Mouse (Mus musculus) testis, adult 2 months (tissue): ENCODE results near the gene Tet2. TPM values are rescaled to one million over a fixed set of nuclear protein-coding genes. Genes with fewer than 3 reads are reported as not detected.

Source experiments
- H3K27ac ChIP-seq: fragments of 200-500 bp; 2 replicates; pipeline ENCODE4 v1.5.1; 2012; ENCODE audit warnings: low read depth, low read length; ENCODE audit not compliant: control insufficient read depth, insufficient read depth
- H3K27me3 ChIP-seq: fragments of 200-500 bp; 2 replicates; pipeline ENCODE4 v1.6.1; 2012; ENCODE audit warnings: mild to moderate bottlenecking, low read length, moderate library complexity; ENCODE audit not compliant: control insufficient read depth, insufficient read depth
- H3K36me3 ChIP-seq: fragments of 200-500 bp; 2 replicates; pipeline ENCODE4 v1.6.1; 2012; ENCODE audit warnings: mild to moderate bottlenecking, low read length; ENCODE audit not compliant: control insufficient read depth, insufficient read depth
- H3K4me1 ChIP-seq: fragments of 200-500 bp; 2 replicates; pipeline ENCODE4 v1.6.1; 2012; ENCODE audit warnings: low read length; ENCODE audit not compliant: control insufficient read depth, insufficient read depth
- H3K4me3 ChIP-seq: fragments of 200-500 bp; 2 replicates; pipeline ENCODE4 v1.5.1; 2012; ENCODE audit warnings: low read depth, mild to moderate bottlenecking, low read length, moderate library complexity, mixed read lengths; ENCODE audit not compliant: control insufficient read depth
- CTCF ChIP-seq: fragments of 200-500 bp; IDR thresholded peaks from 2 replicates; pipeline ENCODE4 v1.5.1; 2012; ENCODE audit warnings: low read depth, mild to moderate bottlenecking, inconsistent platforms, low read length, moderate library complexity; ENCODE audit not compliant: control insufficient read depth, insufficient read depth, insufficient replicate concordance
- POLR2A ChIP-seq: fragments of 200-500 bp; IDR thresholded peaks from 2 replicates; pipeline ENCODE4 v1.6.1; 2012; ENCODE audit warnings: low read depth, mild to moderate bottlenecking, inconsistent platforms, low read length, moderate library complexity; ENCODE audit not compliant: control insufficient read depth
- polyA plus RNA-seq: library from polyadenylated mRNA; depleted of rRNA; stranded (reverse); fragments of >200 nt; gene quantifications from 2 replicates; pipeline ENCODE4 v1.2.3, GENCODE M21; 2012

The Tet2 gene
- polyA plus RNA-seq, 1 experiment = 1.5 TPM

DNA sequence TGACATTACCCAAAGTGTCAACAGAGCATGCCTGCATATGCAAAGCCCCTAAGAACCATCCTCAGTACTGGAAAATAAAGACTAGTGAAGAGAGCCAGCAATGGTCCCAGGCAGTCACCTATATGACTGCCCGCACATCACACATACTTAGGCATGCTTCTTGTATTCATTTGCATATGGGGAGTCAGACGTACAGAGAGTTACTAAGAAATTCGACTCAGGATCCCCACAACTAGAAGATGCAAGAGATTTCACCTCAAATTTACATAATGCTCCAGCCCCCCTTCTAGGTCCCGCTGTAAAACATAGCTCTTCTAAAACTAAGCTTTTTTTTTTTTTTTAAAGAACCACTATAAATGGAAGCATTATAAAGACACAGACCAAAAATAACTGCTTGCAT, 36.6 kb upstream of the Tet2 start:
- Histone ChIP-seq H3K27me3 (no peaks in the 10 kb centered on the region), H3K4me1 (no peaks in the 10 kb centered on the region), H3K4me3 (no peak overlapping the region), H3K36me3 (no peaks in the 10 kb centered on the region), H3K27ac (no peak overlapping the region)
- TF ChIP-seq POLR2A = no peak
- no peak for TF ChIP-seq CTCF

DNA sequence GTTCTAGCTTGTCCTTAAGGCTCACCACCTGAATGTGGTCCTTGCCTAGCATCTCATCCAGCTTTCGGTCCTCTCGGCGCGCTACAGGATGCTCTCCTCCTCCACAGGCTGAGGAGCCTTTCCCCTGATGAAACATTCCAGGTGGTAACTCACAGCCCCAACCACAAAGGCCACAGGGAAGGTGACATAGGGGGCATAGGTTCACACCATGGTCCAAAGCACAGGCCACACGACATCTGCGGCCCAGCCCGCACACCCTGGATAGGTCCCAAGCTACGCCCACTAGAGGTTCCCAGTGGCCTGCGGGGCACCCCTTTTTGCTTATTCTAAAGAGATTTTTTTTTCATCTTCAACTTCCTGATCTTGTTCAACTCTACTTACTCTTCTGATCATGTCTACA, 34.7 kb upstream of the Tet2 start:
- Histone ChIP-seq H3K27ac (no peak overlapping the region), H3K4me1 (no peaks in the 10 kb centered on the region), H3K27me3 (no peaks in the 10 kb centered on the region), H3K4me3 (no peak overlapping the region), H3K36me3 (no peaks in the 10 kb centered on the region)
- TF ChIP-seq CTCF (no peak), POLR2A (no peak)

DNA sequence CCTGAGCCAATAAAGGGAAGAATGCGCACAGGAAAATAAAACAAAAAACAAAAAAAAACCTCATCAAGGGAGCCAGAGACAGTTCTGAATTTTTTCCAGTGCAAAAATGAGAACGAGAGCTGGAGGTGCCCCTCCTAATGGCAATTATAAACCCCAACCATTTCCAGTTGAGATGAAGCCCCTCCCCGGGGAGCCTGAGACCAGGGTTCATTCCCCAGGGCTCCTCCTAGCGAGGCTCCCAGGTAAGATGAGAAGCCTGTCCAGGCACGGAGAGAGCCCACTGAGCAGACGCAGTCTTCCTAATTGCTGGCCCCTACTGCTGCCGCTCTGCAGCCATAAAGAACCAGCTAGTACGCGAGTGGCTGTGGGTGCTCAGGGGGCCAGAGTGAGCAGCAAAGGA, 34.2 kb upstream of the Tet2 start:
- Histone ChIP-seq H3K4me1 (no peaks in the 10 kb centered on the region), H3K27me3 (no peaks in the 10 kb centered on the region), H3K4me3 (no peak overlapping the region)

DNA sequence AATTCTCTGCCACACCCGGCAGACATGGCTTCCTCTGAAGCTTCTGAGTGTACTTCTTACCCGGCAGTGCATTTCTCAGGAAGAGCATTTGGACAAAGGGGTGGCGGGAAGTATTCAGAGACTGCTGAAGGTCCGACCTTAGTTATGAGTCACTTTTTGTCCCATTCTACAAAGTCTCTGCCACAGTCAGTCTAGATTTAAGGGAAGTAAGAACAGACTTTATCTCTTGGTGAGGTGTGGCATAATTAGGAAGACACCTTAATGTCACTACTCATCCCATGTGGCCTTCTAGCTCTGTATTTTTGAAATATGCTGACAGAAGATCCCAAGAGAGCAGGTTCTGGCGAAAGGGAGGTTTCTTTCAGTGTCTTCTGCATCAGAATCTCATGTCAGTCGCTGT, 30.0 kb upstream of the Tet2 start:
- Histone ChIP-seq H3K4me1 (no peaks in the 10 kb centered on the region), H3K36me3 (no peaks in the 10 kb centered on the region), H3K4me3 (no peak overlapping the region), H3K27ac (no peak overlapping the region), H3K27me3 (no peaks in the 10 kb centered on the region)
- no peak for TF ChIP-seq POLR2A

More for the DNA sequence above, 34.2 kb upstream of the Tet2 start:
- TF ChIP-seq CTCF (no peak), POLR2A (no peak)
- Histone ChIP-seq H3K36me3 (no peaks in the 10 kb centered on the region), H3K27ac (no peak overlapping the region)

DNA sequence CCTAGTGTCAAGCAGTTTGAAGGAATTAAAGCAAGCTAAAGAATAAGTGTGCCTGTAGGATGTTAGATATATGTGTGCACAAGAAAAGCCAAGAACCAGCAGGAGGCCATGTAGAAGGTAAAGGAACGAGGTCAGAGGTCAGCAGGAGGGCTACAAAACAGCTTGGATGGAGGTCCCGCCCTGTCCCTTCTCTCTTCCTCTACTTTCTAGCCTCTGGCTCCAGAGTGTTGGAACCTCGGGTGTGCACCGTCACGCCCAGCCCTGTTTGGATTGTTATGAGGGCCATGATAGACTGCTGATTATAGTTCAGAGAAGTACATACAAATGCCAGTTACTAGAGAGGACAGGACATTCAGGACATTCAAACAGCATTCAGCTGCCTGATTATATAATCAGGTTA, 27.0 kb upstream of the Tet2 start:
- H3K27me3 ChIP-seq = no peaks in the 10 kb centered on the region
- H3K27ac ChIP-seq = no peak overlapping the region
- H3K4me1 ChIP-seq = no peaks in the 10 kb centered on the region
- H3K4me3 ChIP-seq = no peak overlapping the region
- no peaks in the 10 kb centered on the region for H3K36me3 ChIP-seq
- TF ChIP-seq POLR2A = no peak
- TF ChIP-seq CTCF = no peak

DNA sequence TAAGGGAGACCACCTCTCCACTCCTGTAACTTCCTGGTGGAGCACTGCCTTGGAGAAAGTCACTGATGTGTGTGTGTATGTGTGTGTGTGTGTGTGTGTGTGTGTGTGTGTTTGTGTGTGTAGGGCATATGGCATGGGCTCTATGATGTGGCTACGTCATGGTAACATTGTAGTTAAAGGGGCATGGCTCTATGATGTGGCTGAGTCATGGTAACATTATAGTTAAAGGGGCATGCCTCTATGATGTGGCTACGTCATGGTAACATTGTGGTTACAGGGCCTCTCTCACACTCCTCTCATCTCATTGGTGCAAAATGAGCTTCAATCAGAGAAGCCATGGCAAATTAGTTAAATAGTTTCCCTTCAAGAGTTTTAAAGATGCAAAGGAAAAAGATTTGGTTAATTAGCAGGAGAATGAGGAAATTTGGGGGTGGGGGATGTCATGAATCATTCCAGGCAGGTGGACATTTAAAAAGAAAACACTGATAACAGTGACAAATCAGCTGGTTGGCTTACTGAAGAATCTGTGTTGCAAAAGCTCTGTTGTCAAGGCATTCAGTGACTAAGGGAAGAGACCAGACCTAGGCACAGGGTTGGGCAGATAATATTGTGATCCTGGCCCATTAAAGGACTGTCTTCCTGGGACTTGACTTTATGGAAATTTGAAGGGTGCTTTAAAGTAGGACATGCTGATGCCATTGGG, 18.7 kb upstream of the Tet2 start:
- no peak overlapping the region for H3K4me3 ChIP-seq
- no peaks in the 10 kb centered on the region for H3K4me1 ChIP-seq
- no peak overlapping the region for H3K27ac ChIP-seq
- no peaks in the 10 kb centered on the region for H3K36me3 ChIP-seq
- no peak for TF ChIP-seq CTCF
- TF ChIP-seq POLR2A = no peak
- no peaks in the 10 kb centered on the region for H3K27me3 ChIP-seq

DNA sequence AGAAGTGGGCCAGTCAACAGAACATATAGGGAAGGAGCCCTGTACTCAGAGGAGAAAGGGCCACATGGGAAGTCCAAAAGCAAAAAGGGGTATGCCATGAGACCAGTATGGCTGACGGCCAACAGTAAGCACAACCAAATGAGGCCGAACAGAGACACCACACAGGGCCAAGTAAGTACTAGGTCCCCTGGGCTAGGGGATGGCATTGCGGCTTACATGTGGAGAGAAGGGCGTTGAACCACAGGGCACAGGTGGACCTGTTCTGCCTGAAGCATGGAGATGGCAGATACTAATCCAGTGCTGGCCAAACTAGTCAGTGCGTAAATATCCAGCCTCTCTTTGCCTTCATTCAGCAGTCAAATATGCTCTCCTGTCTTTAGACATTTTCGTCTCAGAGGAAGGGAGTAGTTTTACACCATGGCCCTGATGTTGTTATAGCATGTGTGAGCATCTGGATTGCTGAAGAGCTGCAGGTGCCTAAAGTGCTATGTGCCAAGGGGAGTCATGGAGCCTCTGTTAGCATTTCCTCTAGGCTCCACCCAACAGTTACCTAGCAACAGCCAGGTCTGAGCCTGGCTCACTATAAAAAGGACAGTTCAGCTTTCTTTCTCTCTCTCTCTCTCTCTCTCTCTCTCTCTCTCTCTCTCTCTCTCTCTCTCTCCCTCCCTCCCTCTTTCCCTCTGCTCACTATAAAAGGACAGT, 14.6 kb upstream of the Tet2 start:
- Histone ChIP-seq H3K4me3 (no peak overlapping the region), H3K36me3 (no peaks in the 10 kb centered on the region), H3K4me1 (peaks cover 2% of the 10 kb centered on the region; the same call in 1 of the 2 replicates), H3K27me3 (no peaks in the 10 kb centered on the region), H3K27ac (no peak overlapping the region)
- TF ChIP-seq CTCF = no peak
- no peak for TF ChIP-seq POLR2A
